Mouse (Mus musculus): ENCODE results near the gene Fam163a. TPM values are rescaled to one million over a fixed set of nuclear protein-coding genes. Genes with fewer than 3 reads are reported as not detected.
A peak's percentile ranks its signal among the peaks of the same experiment; 100 is the strongest.
"Not testable (repeated sequence)": the region's sequence is repeated elsewhere in the genome, so short reads cannot be mapped to it uniquely, and the experiment has no call there.

Fam163a gene
- 14.5 and 14.9 TPM in 2 replicates for polyA plus RNA-seq (2016; fragmentation: Nextera tagmentation; extraction: Ambion mirVana)

DNA sequence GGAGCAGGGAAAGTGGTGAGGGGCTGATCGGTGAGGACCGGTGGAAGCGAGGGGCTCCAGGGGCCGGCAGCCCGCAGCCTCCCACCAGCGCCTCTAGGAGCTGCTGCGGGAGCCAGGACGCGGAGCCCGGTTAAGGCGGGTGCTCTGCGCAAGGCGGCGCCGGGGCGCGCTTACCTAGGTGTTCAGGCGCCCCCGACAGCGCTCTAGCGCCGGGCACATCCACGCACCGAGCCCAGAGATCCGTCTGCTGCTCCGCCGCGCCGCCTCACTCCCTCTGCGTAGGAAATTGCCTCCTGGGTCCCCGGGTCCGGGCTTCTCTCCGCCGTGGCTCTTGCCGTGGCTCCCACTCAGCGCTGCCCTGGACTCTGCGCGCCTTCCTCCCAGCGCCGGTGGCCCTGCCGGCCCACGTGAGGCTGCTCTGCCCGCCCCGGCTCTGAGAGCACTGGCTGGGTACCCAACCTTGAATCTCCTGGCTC, at the start of gene Fam163a:
TSS of gene Fam163a (minus strand) at position 371 of the 476 bp plus-strand sequence.
- ATAC-seq (ENCODE audit: low FRiP score, low read depth) = peak; percentile 80
- no peaks in the 10 kb centered on the region for H3K36me3 ChIP-seq
- H3K4me3 ChIP-seq = peak within 1 kb of the TSS; percentile 46
- H3K9me3 ChIP-seq = no peaks in the 10 kb centered on the region
- peak within 1 kb of the TSS; percentile 53 for H3K9ac ChIP-seq (replicated peaks)
- H3K27me3 ChIP-seq = peaks cover 53% of the 10 kb centered on the region
- H3K4me2 ChIP-seq (replicated peaks) = peak within 1 kb of the TSS; percentile 69
- WGBS = under 1% methylated on average over 44 of the region's 44 CpGs
- peaks cover 21% of the 10 kb centered on the region for H3K4me1 ChIP-seq
- peak within 1 kb of the TSS; percentile 47 for H3K27ac ChIP-seq (replicated peaks)

DNA sequence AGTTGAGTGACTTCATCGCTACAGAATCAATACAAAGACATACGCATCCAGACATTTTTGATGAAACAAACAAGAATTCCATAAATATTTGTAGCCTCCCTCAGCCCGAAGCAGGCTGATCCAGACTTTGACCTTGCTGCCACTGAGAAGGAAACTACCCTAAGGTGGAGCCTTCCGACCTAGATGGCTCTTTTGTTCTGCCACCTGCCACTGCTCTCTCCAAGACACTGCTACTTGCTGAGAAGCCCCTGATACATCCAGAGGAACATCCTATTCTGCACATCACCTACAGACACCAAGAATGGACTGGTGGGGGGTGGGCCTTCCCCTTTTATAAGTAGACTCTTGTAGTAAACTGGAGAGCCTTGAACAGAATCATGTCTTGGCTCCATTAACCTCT, 46.3 kb upstream of the Fam163a start:
- not testable (repeated sequence) for H3K4me3 ChIP-seq; ATAC-seq (ENCODE audit: low FRiP score, low read depth); H3K4me1 ChIP-seq; H3K27ac ChIP-seq (replicated peaks); H3K9me3 ChIP-seq; H3K4me2 ChIP-seq (replicated peaks); H3K9ac ChIP-seq (replicated peaks); H3K36me3 ChIP-seq; H3K27me3 ChIP-seq
- 93% methylated on average over 4 of the region's 4 CpGs for WGBS

- H3K27me3 ChIP-seq = no peaks in the 10 kb centered on the region
- H3K9me3 ChIP-seq = no peaks in the 10 kb centered on the region
- no peak overlapping the region for H3K9ac ChIP-seq (replicated peaks)
- 91% methylated on average over 3 of the region's 3 CpGs for WGBS
- H3K36me3 ChIP-seq = no peaks in the 10 kb centered on the region
- no peak overlapping the region for H3K27ac ChIP-seq (replicated peaks)
- ATAC-seq (ENCODE audit: low FRiP score, low read depth) = no peak
- no peak overlapping the region for H3K4me3 ChIP-seq
- H3K4me1 ChIP-seq = no peaks in the 10 kb centered on the region
- H3K4me2 ChIP-seq (replicated peaks) = no peak overlapping the region
Measured at GRCm38 (mm10) chr1:156247893-156248292, 43.1 kb upstream of the Fam163a start.

- no peak overlapping the region for H3K4me3 ChIP-seq
- H3K9me3 ChIP-seq = no peaks in the 10 kb centered on the region
- no peaks in the 10 kb centered on the region for H3K27me3 ChIP-seq
- no peaks in the 10 kb centered on the region for H3K36me3 ChIP-seq
- no peak overlapping the region for H3K4me2 ChIP-seq (replicated peaks)
- no peak overlapping the region for H3K9ac ChIP-seq (replicated peaks)
- no peaks in the 10 kb centered on the region for H3K4me1 ChIP-seq
- no peak overlapping the region for H3K27ac ChIP-seq (replicated peaks)
- no peak for ATAC-seq (ENCODE audit: low FRiP score, low read depth)
- 8% methylated on average over 14 of the region's 14 CpGs for WGBS
Measured at GRCm38 (mm10) chr1:156241713-156242348, 37.0 kb upstream of the Fam163a start.

- 40% methylated on average over 2 of the region's 2 CpGs for WGBS
- Histone ChIP-seq H3K9me3 (no peaks in the 10 kb centered on the region), H3K4me3 (no peak overlapping the region), H3K4me2 (replicated peaks) (no peak overlapping the region), H3K36me3 (no peaks in the 10 kb centered on the region), H3K27me3 (no peaks in the 10 kb centered on the region), H3K27ac (replicated peaks) (no peak overlapping the region), H3K4me1 (no peaks in the 10 kb centered on the region), H3K9ac (replicated peaks) (no peak overlapping the region)
- no peak for ATAC-seq (ENCODE audit: low FRiP score, low read depth)
Measured at GRCm38 (mm10) chr1:156241035-156241434, 36.2 kb upstream of the Fam163a start.

DNA sequence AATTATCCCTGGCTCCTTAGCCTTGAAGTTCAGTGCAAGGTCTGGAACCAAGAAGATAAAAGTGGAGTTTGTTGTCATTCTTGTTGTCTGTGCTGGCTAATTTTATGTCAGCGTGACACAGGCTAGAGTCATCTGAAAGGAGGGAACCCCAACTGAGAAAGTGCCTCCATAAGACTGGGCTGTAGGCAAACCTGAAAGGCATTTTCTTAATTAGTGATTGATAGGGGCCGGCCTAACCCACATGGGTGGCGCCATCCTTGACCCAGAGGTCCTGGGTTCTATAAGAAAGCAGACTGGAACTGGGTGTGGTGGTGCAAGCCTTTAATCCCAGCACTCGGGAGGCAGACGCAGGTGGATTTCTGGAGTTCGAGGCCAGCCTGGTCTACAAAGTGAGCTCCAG, 26.3 kb upstream of the Fam163a start:
- H3K36me3 ChIP-seq = no peaks in the 10 kb centered on the region
- ATAC-seq (ENCODE audit: low FRiP score, low read depth) = no peak
- 0 out of 2 replicates have a peak, but pooled peaks cover 3% of the 10 kb centered on the region for H3K4me1 ChIP-seq
- peak overlapping the region; percentile 4 for H3K27ac ChIP-seq (replicated peaks)
- 79% methylated on average over 6 of the region's 6 CpGs for WGBS
- no peak overlapping the region for H3K9ac ChIP-seq (replicated peaks)
- no peak overlapping the region for H3K4me2 ChIP-seq (replicated peaks)
- H3K9me3 ChIP-seq = no peaks in the 10 kb centered on the region
- H3K4me3 ChIP-seq = no peak overlapping the region
- peaks cover 4% of the 10 kb centered on the region; the same call in 1 of the 2 replicates for H3K27me3 ChIP-seq

- Histone ChIP-seq H3K4me2 (replicated peaks) (no peak overlapping the region), H3K4me1 (0 out of 2 replicates have a peak, but pooled peaks cover 3% of the 10 kb centered on the region), H3K36me3 (no peaks in the 10 kb centered on the region), H3K9ac (replicated peaks) (no peak overlapping the region), H3K9me3 (no peaks in the 10 kb centered on the region), H3K27me3 (peaks cover 4% of the 10 kb centered on the region; the same call in 1 of the 2 replicates), H3K4me3 (no peak overlapping the region), H3K27ac (replicated peaks) (peak overlapping the region; percentile 4; the same call in 1 of the 2 replicates)
- ATAC-seq (ENCODE audit: low FRiP score, low read depth) = no peak
- WGBS = 36% methylated on average over 9 of the region's 9 CpGs
Measured at GRCm38 (mm10) chr1:156230339-156231089, 25.7 kb upstream of the Fam163a start.

- Histone ChIP-seq H3K4me3 (no peak overlapping the region), H3K9ac (replicated peaks) (no peak overlapping the region), H3K27me3 (peaks cover 4% of the 10 kb centered on the region; the same call in 1 of the 2 replicates), H3K27ac (replicated peaks) (no peak overlapping the region), H3K4me1 (0 out of 2 replicates have a peak, but pooled peaks cover 3% of the 10 kb centered on the region), H3K9me3 (no peaks in the 10 kb centered on the region), H3K36me3 (no peaks in the 10 kb centered on the region), H3K4me2 (replicated peaks) (no peak overlapping the region)
- WGBS = 36% methylated on average over 7 of the region's 7 CpGs
- ATAC-seq (ENCODE audit: low FRiP score, low read depth) = peak; percentile 56; the same call in 1 of the 2 replicates
Measured at GRCm38 (mm10) chr1:156229448-156229847, 24.6 kb upstream of the Fam163a start.

DNA sequence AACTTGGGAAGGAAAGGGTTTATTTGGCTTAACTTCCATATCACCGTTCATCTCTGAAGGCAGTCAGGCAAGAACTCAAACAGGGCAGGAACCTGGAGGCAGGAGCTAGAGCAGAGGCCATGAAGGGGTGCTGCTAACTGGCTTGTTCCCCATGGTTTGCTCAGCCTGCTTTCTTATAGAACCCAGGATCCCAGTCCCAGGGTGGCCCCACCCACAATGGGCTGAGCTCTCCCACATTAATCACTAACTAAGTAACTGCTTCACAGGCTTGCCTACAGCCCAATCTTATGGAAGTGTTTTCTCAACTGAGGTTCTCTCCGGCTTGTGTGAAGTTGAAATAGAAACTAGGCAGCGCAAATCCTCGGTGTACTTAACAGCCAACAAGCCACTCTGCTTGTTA, 23.9 kb upstream of the Fam163a start:
- H3K4me1 ChIP-seq = 0 out of 2 replicates have a peak, but pooled peaks cover 3% of the 10 kb centered on the region
- H3K9me3 ChIP-seq = no peaks in the 10 kb centered on the region
- H3K27me3 ChIP-seq = peaks cover 4% of the 10 kb centered on the region; the same call in 1 of the 2 replicates
- H3K4me2 ChIP-seq (replicated peaks) = no peak overlapping the region
- ATAC-seq (ENCODE audit: low FRiP score, low read depth) = no peak
- no peak overlapping the region for H3K9ac ChIP-seq (replicated peaks)
- 93% methylated on average over 4 of the region's 4 CpGs for WGBS
- H3K36me3 ChIP-seq = no peaks in the 10 kb centered on the region
- no peak overlapping the region for H3K4me3 ChIP-seq
- H3K27ac ChIP-seq (replicated peaks) = no peak overlapping the region

DNA sequence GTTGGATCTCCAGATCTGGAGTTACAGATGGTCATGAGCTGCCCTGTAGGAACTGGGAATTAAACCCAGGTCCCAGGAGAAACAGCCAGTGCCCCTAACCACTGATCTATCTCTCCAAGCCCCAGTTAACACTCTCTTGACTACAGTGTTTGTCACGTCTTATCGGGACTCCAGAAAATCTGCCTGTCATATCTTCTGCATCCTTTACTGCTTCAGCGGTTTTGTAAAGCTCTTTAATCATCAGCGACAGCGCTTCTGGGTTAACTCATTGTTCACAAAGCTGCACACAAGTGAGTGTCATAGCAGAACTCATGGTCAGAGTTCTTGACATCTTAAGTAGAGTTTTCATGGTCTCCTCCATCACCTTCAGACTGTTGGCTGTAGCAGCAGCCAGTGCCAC, 22.1 kb upstream of the Fam163a start:
- Histone ChIP-seq H3K27ac (replicated peaks) (no peak overlapping the region), H3K4me3 (no peak overlapping the region), H3K27me3 (peaks cover 4% of the 10 kb centered on the region; the same call in 1 of the 2 replicates), H3K4me1 (peaks cover 20% of the 10 kb centered on the region; the same call in 1 of the 2 replicates), H3K9ac (replicated peaks) (no peak overlapping the region), H3K36me3 (no peaks in the 10 kb centered on the region), H3K9me3 (no peaks in the 10 kb centered on the region), H3K4me2 (replicated peaks) (no peak overlapping the region)
- ATAC-seq (ENCODE audit: low FRiP score, low read depth) = no peak
- WGBS = 72% methylated on average over 5 of the region's 5 CpGs

- no peaks in the 10 kb centered on the region; the same call in 1 of the 2 replicates for H3K27me3 ChIP-seq
- no peaks in the 10 kb centered on the region for H3K9me3 ChIP-seq
- H3K27ac ChIP-seq (replicated peaks) = peak overlapping the region; percentile 72
- no peak overlapping the region for H3K4me3 ChIP-seq
- H3K4me1 ChIP-seq = peaks cover 21% of the 10 kb centered on the region; the same call in 1 of the 2 replicates
- H3K4me2 ChIP-seq (replicated peaks) = 0 out of 2 replicates have a peak overlapping the region, but pooled peaks have one; percentile 1
- WGBS = 38% methylated on average over 13 of the region's 13 CpGs
- no peak overlapping the region for H3K9ac ChIP-seq (replicated peaks)
- no peaks in the 10 kb centered on the region for H3K36me3 ChIP-seq
- ATAC-seq (ENCODE audit: low FRiP score, low read depth) = peak; percentile 81
Measured at GRCm38 (mm10) chr1:156222205-156223000, 17.6 kb upstream of the Fam163a start.
